Mouse (Mus musculus) heart, embryonic 11.5 days (tissue): ENCODE data around the gene Pald1. TPM values are rescaled to one million over a fixed set of nuclear protein-coding genes. Genes with fewer than 3 reads are reported as not detected.

Experiments used
- ATAC-seq: fragments of 200-750 bp; cut with Nextera tagmentation; replicated peaks from 2 replicates; pipeline ENCODE4 v1.8.0; 2017; ENCODE audit warnings: moderate library complexity; ENCODE audit not compliant: insufficient number of reproducible peaks, low FRiP score, low TSS enrichment
- H3K27ac ChIP-seq: fragments of 300-500 bp; sonication (generic); 2 replicates; pipeline ENCODE4 v1.5.1; 2014; ENCODE audit warnings: mild to moderate bottlenecking, low read depth, low read length
- H3K27me3 ChIP-seq: fragments of 300-500 bp; sonication (generic); 2 replicates; pipeline ENCODE4 v1.6.1; 2014; ENCODE audit warnings: mild to moderate bottlenecking, low read length, mixed read lengths; ENCODE audit not compliant: control insufficient read depth, insufficient read depth
- H3K36me3 ChIP-seq: fragments of 300-500 bp; sonication (generic); 2 replicates; pipeline ENCODE4 v1.6.1; 2014; ENCODE audit warnings: mild to moderate bottlenecking, low read length, moderate library complexity, mixed read lengths; ENCODE audit not compliant: control insufficient read depth, insufficient read depth
- H3K4me1 ChIP-seq: fragments of 300-500 bp; sonication (generic); 2 replicates; pipeline ENCODE4 v1.6.1; 2014; ENCODE audit warnings: low read length; ENCODE audit not compliant: control insufficient read depth, insufficient read depth
- H3K4me2 ChIP-seq: fragments of 300-500 bp; sonication (generic); 2 replicates; pipeline ENCODE4 v1.6.1; 2014; ENCODE audit warnings: mild to moderate bottlenecking, moderate library complexity
- H3K4me3 ChIP-seq: fragments of 300-500 bp; sonication (generic); 2 replicates; pipeline ENCODE4 v1.5.1; 2014; ENCODE audit warnings: low read depth, low read length
- H3K9ac ChIP-seq: fragments of 300-500 bp; sonication (generic); 2 replicates; pipeline ENCODE4 v1.6.1; 2014; ENCODE audit warnings: mild to moderate bottlenecking, low read depth, low read length, moderate library complexity
- H3K9me3 ChIP-seq: fragments of 300-500 bp; sonication (generic); replicated peaks from 2 replicates; pipeline ENCODE4 v1.6.1; 2016; ENCODE audit warnings: low read length; ENCODE audit not compliant: control insufficient read depth
- WGBS: fragments of 180-500 bp; shearing (Covaris S2); extraction: QIAGEN DNeasy Blood & Tissue Kit; methylation state at CpG from one replicate; pipeline ENCODE4 v1.1.7; 2014; ENCODE audit not compliant: insufficient replicate concordance; 5-methylcytosine and 5-hydroxymethylcytosine counted together
- polyA plus RNA-seq: library from polyadenylated mRNA; unstranded; fragments of >200 nt; fragmentation: Nextera tagmentation; extraction: Ambion mirVana; gene quantifications from 2 replicates; pipeline ENCODE4 v1.2.1, GENCODE M21; 2014

Pald1 gene
- polyA plus RNA-seq, 1 experiment from 2014 or later: 17.5 TPM

- Histone ChIP-seq H3K9me3 (no peaks in the 10 kb centered on the region), H3K9ac (no peak overlapping the region), H3K27ac (no peak overlapping the region), H3K4me1 (no peaks in the 10 kb centered on the region), H3K36me3 (peaks cover 9% of the 10 kb centered on the region; the same call in 1 of the 2 replicates), H3K4me2 (no peak overlapping the region), H3K27me3 (no peaks in the 10 kb centered on the region), H3K4me3 (no peak overlapping the region)
- whole genome bisulfite sequencing: 72% methylated on average over 7 of the region's 7 CpGs
- ATAC-seq: no peak
Observed at GRCm38 (mm10) chr10:61334545-61334944, 48.8 kb downstream of the Pald1 start.

DNA sequence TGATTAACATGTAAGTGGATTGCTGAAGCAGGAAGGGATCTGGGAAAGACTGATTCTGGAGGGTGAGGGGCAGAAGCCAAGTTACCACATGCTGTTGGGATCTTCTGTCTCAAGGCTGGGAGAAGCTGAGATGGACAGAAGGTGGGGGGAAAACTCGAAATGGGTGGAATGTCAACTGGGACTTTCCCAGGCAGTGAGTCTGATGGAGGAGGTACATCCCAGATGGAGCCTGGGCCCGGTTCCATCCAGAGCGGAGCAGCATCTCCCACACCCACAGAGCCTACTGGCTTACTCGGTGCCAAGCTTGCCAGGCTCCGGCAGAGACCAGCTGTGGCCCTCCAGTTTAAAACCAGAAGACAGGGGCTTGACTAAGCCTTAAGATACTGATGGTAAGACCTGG is 52.3 kb downstream of the Pald1 start:
- Histone ChIP-seq H3K9me3 (no peaks in the 10 kb centered on the region), H3K4me1 (peaks cover 17% of the 10 kb centered on the region), H3K4me2 (no peak overlapping the region), H3K27ac (no peak overlapping the region), H3K9ac (no peak overlapping the region), H3K36me3 (peaks cover 6% of the 10 kb centered on the region), H3K4me3 (no peak overlapping the region), H3K27me3 (no peaks in the 10 kb centered on the region)
- no peak for ATAC-seq
- WGBS: 79% methylated on average over 5 of the region's 5 CpGs

GRCm38 (mm10) chr10:61328927-61329326 is 54.4 kb downstream of the Pald1 start:
- no peaks in the 10 kb centered on the region for H3K9me3 ChIP-seq
- peak overlapping the region; percentile 43; the same call in 1 of the 2 replicates for H3K9ac ChIP-seq
- H3K4me1 ChIP-seq: peaks cover 22% of the 10 kb centered on the region
- H3K27me3 ChIP-seq: no peaks in the 10 kb centered on the region
- no peak overlapping the region for H3K4me2 ChIP-seq
- H3K4me3 ChIP-seq: no peak overlapping the region
- 51% methylated on average over 7 of the region's 7 CpGs for WGBS
- H3K27ac ChIP-seq: no peak overlapping the region
- H3K36me3 ChIP-seq: peaks cover 6% of the 10 kb centered on the region
- ATAC-seq: no peak

DNA sequence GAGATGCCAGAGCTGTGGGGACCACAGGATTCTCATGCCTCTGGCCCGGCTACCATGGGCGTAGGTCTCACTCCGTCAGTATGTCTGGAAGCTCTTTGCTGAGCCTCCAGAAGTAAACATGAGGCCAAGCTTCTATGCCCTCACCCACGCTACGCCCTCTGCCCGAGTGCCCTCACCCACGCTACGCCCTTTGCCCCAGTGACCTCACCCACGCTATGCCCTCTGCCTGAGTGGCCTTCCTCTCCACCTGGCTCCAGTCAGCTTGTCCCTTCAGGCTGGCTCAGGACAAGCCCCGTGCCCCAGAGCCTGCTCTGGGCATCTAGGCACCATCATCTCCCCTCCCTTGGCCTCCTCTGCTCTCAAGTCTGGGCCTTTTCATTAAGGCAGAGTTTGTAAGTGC is 55.8 kb downstream of the Pald1 start:
- Histone ChIP-seq H3K9ac (0 out of 2 replicates have a peak overlapping the region, but pooled peaks have one; percentile 35), H3K4me3 (no peak overlapping the region), H3K27me3 (no peaks in the 10 kb centered on the region), H3K9me3 (no peaks in the 10 kb centered on the region), H3K36me3 (no peaks in the 10 kb centered on the region; the same call in 1 of the 2 replicates), H3K4me2 (no peak overlapping the region), H3K4me1 (peaks cover 22% of the 10 kb centered on the region), H3K27ac (peak overlapping the region; percentile 6)
- no peak for ATAC-seq
- WGBS: 73% methylated on average over 10 of the region's 10 CpGs

DNA sequence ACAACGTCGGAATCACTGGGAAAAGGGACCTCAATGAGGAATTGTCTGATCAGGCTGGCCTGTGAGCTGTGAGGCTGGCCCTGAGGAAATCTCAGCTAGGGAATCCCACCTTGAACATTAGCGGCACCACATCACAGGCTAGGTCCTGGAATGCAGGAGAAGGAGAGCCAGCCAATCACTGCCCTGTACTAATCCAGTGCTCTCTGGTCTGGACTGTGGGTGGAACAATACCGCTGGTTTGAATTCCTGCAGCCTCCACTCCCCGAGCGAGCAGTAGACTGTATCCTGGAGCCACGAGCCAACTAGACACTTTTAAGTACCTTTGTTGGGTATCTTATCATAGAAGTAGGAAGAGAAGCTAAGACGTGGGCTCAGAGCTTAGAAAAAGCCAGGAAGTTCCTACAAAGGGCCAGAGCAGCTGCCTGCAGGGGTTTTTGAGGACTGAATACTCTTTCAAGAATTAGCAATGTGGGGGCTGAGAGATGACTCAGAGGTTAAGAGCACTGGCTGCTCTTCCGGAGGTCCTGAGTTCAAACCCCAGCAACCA is 57.5 kb downstream of the Pald1 start:
- Histone ChIP-seq H3K27me3 (no peaks in the 10 kb centered on the region), H3K36me3 (no peaks in the 10 kb centered on the region; the same call in 1 of the 2 replicates), H3K9me3 (no peaks in the 10 kb centered on the region), H3K4me1 (peaks cover 22% of the 10 kb centered on the region), H3K27ac (0 out of 2 replicates have a peak overlapping the region, but pooled peaks have one; percentile 43), H3K4me3 (no peak overlapping the region), H3K4me2 (no peak overlapping the region), H3K9ac (no peak overlapping the region)
- 0 out of 2 replicates have a peak, but pooled peaks have one; percentile 40 for ATAC-seq
- 36% methylated on average over 9 of the region's 9 CpGs for WGBS

GRCm38 (mm10) chr10:61324717-61325116 is 58.6 kb downstream of the Pald1 start:
- Histone ChIP-seq H3K9ac (no peak overlapping the region), H3K27ac (no peak overlapping the region), H3K36me3 (no peaks in the 10 kb centered on the region; the same call in 1 of the 2 replicates), H3K4me3 (no peak overlapping the region), H3K4me1 (peaks cover 22% of the 10 kb centered on the region), H3K27me3 (no peaks in the 10 kb centered on the region), H3K4me2 (no peak overlapping the region), H3K9me3 (no peaks in the 10 kb centered on the region)
- no peak for ATAC-seq
- WGBS: 74% methylated on average over 8 of the region's 8 CpGs

- 87% methylated on average over 3 of the region's 3 CpGs for WGBS
- ATAC-seq: no peak
- no peak overlapping the region for H3K4me3 ChIP-seq
- no peaks in the 10 kb centered on the region for H3K9me3 ChIP-seq
- H3K4me2 ChIP-seq: no peak overlapping the region
- no peaks in the 10 kb centered on the region for H3K36me3 ChIP-seq
- peaks cover 6% of the 10 kb centered on the region; the same call in 1 of the 2 replicates for H3K4me1 ChIP-seq
- no peak overlapping the region for H3K27ac ChIP-seq
- no peak overlapping the region for H3K9ac ChIP-seq
- H3K27me3 ChIP-seq: no peaks in the 10 kb centered on the region
Observed at GRCm38 (mm10) chr10:61318527-61318926, 64.8 kb downstream of the Pald1 start.

- ATAC-seq: no peak
- Histone ChIP-seq H3K36me3 (no peaks in the 10 kb centered on the region), H3K9ac (no peak overlapping the region), H3K9me3 (no peaks in the 10 kb centered on the region), H3K4me2 (no peak overlapping the region), H3K4me1 (peaks cover 15% of the 10 kb centered on the region), H3K4me3 (no peak overlapping the region), H3K27me3 (no peaks in the 10 kb centered on the region), H3K27ac (no peak overlapping the region)
- 58% methylated on average over 9 of the region's 9 CpGs for WGBS
Observed at GRCm38 (mm10) chr10:61315324-61315880, 67.9 kb downstream of the Pald1 start.

GRCm38 (mm10) chr10:61313750-61314149 is 69.6 kb downstream of the Pald1 start:
- H3K4me3 ChIP-seq: no peak overlapping the region
- no peaks in the 10 kb centered on the region for H3K27me3 ChIP-seq
- WGBS: 18% methylated on average over 7 of the region's 7 CpGs
- no peaks in the 10 kb centered on the region for H3K9me3 ChIP-seq
- H3K4me2 ChIP-seq: no peak overlapping the region
- peaks cover 15% of the 10 kb centered on the region for H3K4me1 ChIP-seq
- H3K27ac ChIP-seq: no peak overlapping the region
- no peak for ATAC-seq
- H3K9ac ChIP-seq: no peak overlapping the region
- H3K36me3 ChIP-seq: no peaks in the 10 kb centered on the region
